8 mouse cellular contexts compared by ENCODE assay signal in the genomic region with DNA sequence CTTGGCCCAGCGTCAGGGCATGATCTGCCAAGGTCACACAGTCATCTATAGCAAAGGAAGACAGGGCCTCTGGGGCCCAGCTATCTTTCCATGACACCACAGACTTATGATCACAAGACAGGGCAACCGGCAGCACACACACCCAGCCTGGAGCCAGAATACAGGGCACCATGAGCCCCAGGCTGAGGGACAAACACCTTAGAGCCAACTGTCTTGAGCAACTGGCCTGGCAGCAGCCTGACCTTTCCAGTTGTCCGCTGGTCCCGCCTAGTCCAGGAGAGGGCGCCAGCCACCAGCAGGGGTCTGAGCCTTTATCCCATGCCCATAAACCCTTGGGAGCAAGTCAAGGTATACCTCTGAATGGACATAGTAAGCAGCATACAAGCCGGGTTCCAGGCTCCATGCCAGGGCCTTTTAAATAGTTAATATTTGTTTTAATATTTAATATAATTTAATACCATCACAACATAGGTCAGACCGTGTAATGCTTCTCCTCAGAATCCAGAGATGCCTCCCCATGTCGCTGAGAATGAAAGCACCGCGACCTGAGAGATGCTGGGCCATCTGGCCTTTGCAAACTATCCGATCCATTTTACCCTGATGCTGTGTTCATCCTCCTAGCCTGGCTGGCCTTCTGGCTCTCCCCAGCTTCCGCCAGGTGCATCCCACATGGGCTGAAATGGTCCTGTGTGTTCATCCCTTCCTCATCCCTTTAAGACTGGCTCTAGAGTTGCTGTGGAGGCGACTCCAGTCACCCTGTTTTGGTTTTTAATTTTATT. TPM values are rescaled to one million over a fixed set of nuclear protein-coding genes. Genes with fewer than 3 reads are reported as not detected.
DNase-seq lines count a peak whose midpoint lies in the region; ATAC-seq and TF ChIP-seq lines count a peak whose summit lies in the region.

No protein-coding gene starts in this region.

- H3K9me3 ChIP-seq in intestine, embryonic 16.5 days (ENCODE audit: control insufficient read depth, low read length) = no peaks in the 10 kb centered on the region
- no peaks in the 10 kb centered on the region for H3K9me3 ChIP-seq in intestine, embryonic 15.5 days
- H3K9me3 ChIP-seq in CH12.LX (replicated peaks; ENCODE audit: low read length) = no peaks in the 10 kb centered on the region

- H3K27ac ChIP-seq in intestine, embryonic 16.5 days (ENCODE audit: low read length) = no peak overlapping the region
- no peak overlapping the region for H3K27ac ChIP-seq in intestine, embryonic 15.5 days
- H3K27ac ChIP-seq in CH12.LX (ENCODE audit: insufficient read depth, low read depth) = no peak overlapping the region
- peak overlapping the region; percentile 99 for H3K27ac ChIP-seq in gastrocnemius, adult 2 months

- peaks cover 8% of the 10 kb centered on the region; the same call in 1 of the 2 replicates for H3K27me3 ChIP-seq in intestine, embryonic 16.5 days (replicated peaks; ENCODE audit: control insufficient read depth, insufficient read depth, low read length)
- H3K27me3 ChIP-seq in intestine, embryonic 15.5 days (replicated peaks) = peaks cover 10% of the 10 kb centered on the region
- no peaks in the 10 kb centered on the region for H3K27me3 ChIP-seq in CH12.LX (replicated peaks)

- 0 out of 2 replicates have a peak, but pooled peaks have one; percentile 16 for TF ChIP-seq EP300 in CH12.LX (IDR thresholded peaks at IDR 0.05; ENCODE audit: low read length)

- in situ Hi-C loops in CH12.LX (cut with MboI; ENCODE audit: low pct_ligation_motif_present, low pct_unique_long_range_greater_than_20kb, low sequenced_read_pairs) = no loop called here

- no peak for TF ChIP-seq POLR2A in CH12.LX (IDR thresholded peaks at IDR 0.05; ENCODE audit: low read depth, low read length)

- no peak overlapping the region for H3K4me2 ChIP-seq in intestine, embryonic 16.5 days (ENCODE audit: low read depth, low read length)
- H3K4me2 ChIP-seq in intestine, embryonic 15.5 days (replicated peaks) = no peak overlapping the region
- H3K4me2 ChIP-seq in CH12.LX (ENCODE audit: insufficient read depth, low read depth, poor library complexity, severe bottlenecking) = no peak overlapping the region

- WGBS in intestine, embryonic 16.5 days = 60% methylated on average over 13 of the region's 13 CpGs
- 51% methylated on average over 13 of the region's 13 CpGs for WGBS in intestine, embryonic 15.5 days

- DNase-seq in CH12.LX (ENCODE audit: extremely low read depth) = peak; percentile 56
- peak; percentile 87 for DNase-seq in brain, adult 2 months (ENCODE audit: low read depth, low spot score)
- peak; percentile 95 for DNase-seq in gastrocnemius, adult 2 months
- DNase-seq in kidney, postnatal 25 days = peak; percentile 52 to 66
- peak; percentile 96 for DNase-seq in skeletal muscle tissue, adult 2 months (ENCODE audit: low read depth, low spot score)
- no peak for DNase-seq in Muller cell, postnatal 12 days (ENCODE audit: inconsistent ontology term)

- peak; percentile 59 for TF ChIP-seq RAD21 in CH12.LX (IDR thresholded peaks at IDR 0.05; ENCODE audit: low read depth, low read length)

- H3K4me3 ChIP-seq in intestine, embryonic 16.5 days (ENCODE audit: low read length) = no peak overlapping the region
- no peak overlapping the region for H3K4me3 ChIP-seq in intestine, embryonic 15.5 days (replicated peaks)
- H3K4me3 ChIP-seq in CH12.LX (replicated peaks in 1 of 3; ENCODE audit: low read depth in 2 of 3, low read length in 2 of 3, poor library complexity in 1 of 3) = no peak overlapping the region
- H3K4me3 ChIP-seq in gastrocnemius, adult 2 months = peak overlapping the region; percentile 78

- intact Hi-C loops in gastrocnemius, adult 2 months (cut with DNase I) = loop anchor here (1.0 to 5.0 kb wide), 2 partner anchors 27 to 36 kb away; no protein-coding TSS in a partner anchor

- ATAC-seq in intestine, embryonic 16.5 days = peak; percentile 32; the same call in 1 of the 2 replicates
- no peak for ATAC-seq in intestine, embryonic 15.5 days

- H3K36me3 ChIP-seq in intestine, embryonic 16.5 days (ENCODE audit: control insufficient read depth, insufficient read depth, low read length) = no peaks in the 10 kb centered on the region
- no peaks in the 10 kb centered on the region for H3K36me3 ChIP-seq in intestine, embryonic 15.5 days
- H3K36me3 ChIP-seq in CH12.LX (replicated peaks in 1 of 2; ENCODE audit: control insufficient read depth in 1 of 2, insufficient read depth in 1 of 2, low read length in 1 of 2) = peaks cover 0 to 7% of the 10 kb centered on the region in 2 experiments

- peak; percentile 26 to 71; a peak in 2 of 4 replicates for TF ChIP-seq CTCF in CH12.LX (conservative IDR thresholded peaks at IDR 0.05 in 1 of 2, IDR thresholded peaks at IDR 0.05 in 1 of 2; ENCODE audit: low read depth in 2 of 2, low read length in 2 of 2)
- peak; percentile 87 for TF ChIP-seq CTCF in gastrocnemius, adult 2 months (IDR thresholded peaks at IDR 0.05)

- peaks cover 17% of the 10 kb centered on the region for H3K4me1 ChIP-seq in intestine, embryonic 16.5 days (ENCODE audit: control insufficient read depth, insufficient read depth, low read length)
- peaks cover 25% of the 10 kb centered on the region for H3K4me1 ChIP-seq in intestine, embryonic 15.5 days (replicated peaks)
- H3K4me1 ChIP-seq in CH12.LX (ENCODE audit: control insufficient read depth in 1 of 2, insufficient read depth in 2 of 2) = peaks cover 4 to 30% of the 10 kb centered on the region in 2 experiments; a peak in 3 of 4 replicates

- dilution Hi-C loops in CH12.LX (cut with MboI; ENCODE audit: extremely low pct_ligation_motif_present, extremely low pct_unique_long_range_greater_than_20kb, low sequenced_read_pairs) = no loop called here

- H3K9ac ChIP-seq in intestine, embryonic 16.5 days (ENCODE audit: low read depth, low read length) = no peak overlapping the region
- H3K9ac ChIP-seq in intestine, embryonic 15.5 days = no peak overlapping the region
- H3K9ac ChIP-seq in CH12.LX (ENCODE audit: insufficient read depth, low read depth) = no peak overlapping the region

- H3K79me2 ChIP-seq in CH12.LX (replicated peaks; ENCODE audit: control insufficient read depth, extremely low read depth, insufficient read depth, poor library complexity, severe bottlenecking) = no peaks in the 10 kb centered on the region

TF ChIP-seq in CH12.LX, 34 proteins besides CTCF, POLR2A, EP300 and RAD21:
- TF ChIP-seq IRF4 (IDR thresholded peaks at IDR 0.05; ENCODE audit: low read depth, low read length) (0 out of 2 replicates have a peak, but pooled peaks have one; percentile 41), ETS1 (conservative IDR thresholded peaks at IDR 0.05; ENCODE audit: low read depth, low read length) (0 out of 2 replicates have a peak, but pooled peaks have one; percentile 18), USF2 (conservative IDR thresholded peaks at IDR 0.05; ENCODE audit: low read depth, low read length) (no peak), SMC3 (IDR thresholded peaks at IDR 0.05; ENCODE audit: low read depth, low read length) (peak; percentile 65), CHD2 (IDR thresholded peaks at IDR 0.05; ENCODE audit: low read length) (no peak), TCF12 (IDR thresholded peaks at IDR 0.05; ENCODE audit: low read depth, low read length) (no peak), ZC3H11A (IDR thresholded peaks at IDR 0.05; ENCODE audit: low read depth, low read length) (no peak), KAT2A (IDR thresholded peaks at IDR 0.05; ENCODE audit: insufficient replicate concordance, low read length) (no peak)
TF ChIP-seq in CH12.LX: peak in this region for 3.

RNA-seq across cellular contexts. Expression of gene Speg, which starts 3.6 kb away (rescaled TPM):
- polyA plus RNA-seq in intestine, embryonic 16.5 days (2015; fragmentation: Nextera tagmentation; extraction: Ambion mirVana) = 33.5 and 35.2 TPM in 2 replicates
- 35.6 and 39.3 TPM in 2 replicates for polyA plus RNA-seq in intestine, embryonic 15.5 days (2015; fragmentation: Nextera tagmentation; extraction: Ambion mirVana)
- 14.2 and 18.8 TPM in 2 replicates for total RNA-seq in CH12.LX (2012; rRNA removed)
- 13.0 and 13.1 TPM in 2 replicates for total RNA-seq in CH12.LX (2014; rRNA removed)
- 30.7 and 31.7 TPM in 2 replicates for polyA plus RNA-seq in CH12.LX (2012; ENCODE audit: insufficient read length, low read depth)
- total RNA-seq in gastrocnemius, adult 2 months (2021) = 100 to 1,000 TPM; 268 to 311 TPM

RNA-seq across cellular contexts. Expression of gene Des, which starts 11.4 kb away (rescaled TPM):
- 149 and 159 TPM in 2 replicates for polyA plus RNA-seq in intestine, embryonic 16.5 days (2015; fragmentation: Nextera tagmentation; extraction: Ambion mirVana)
- 105 and 111 TPM in 2 replicates for polyA plus RNA-seq in intestine, embryonic 15.5 days (2015; fragmentation: Nextera tagmentation; extraction: Ambion mirVana)
- 9.1 and 9.3 TPM in 2 replicates for total RNA-seq in CH12.LX (2012; rRNA removed)
- total RNA-seq in CH12.LX (2014; rRNA removed) = 10.0 and 11.7 TPM in 2 replicates
- polyA plus RNA-seq in CH12.LX (2012; ENCODE audit: insufficient read length, low read depth) = 18.9 and 20.9 TPM in 2 replicates
- total RNA-seq in gastrocnemius, adult 2 months (2021) = 1,000 to 10,000 TPM; 2,035 to 2,198 TPM

RNA-seq across cellular contexts. Expression of gene Dnpep, which starts 53.7 kb away (rescaled TPM):
- 159 and 160 TPM in 2 replicates for polyA plus RNA-seq in intestine, embryonic 16.5 days (2015; fragmentation: Nextera tagmentation; extraction: Ambion mirVana)
- 131 and 145 TPM in 2 replicates for polyA plus RNA-seq in intestine, embryonic 15.5 days (2015; fragmentation: Nextera tagmentation; extraction: Ambion mirVana)
- total RNA-seq in CH12.LX (2012; rRNA removed) (67.3 and 73.8 TPM in 2 replicates), CH12.LX (2014; rRNA removed) (48.4 and 50.4 TPM in 2 replicates)
- 35.0 and 39.8 TPM in 2 replicates for polyA plus RNA-seq in CH12.LX (2012; ENCODE audit: insufficient read length, low read depth)
- total RNA-seq in gastrocnemius, adult 2 months (2021) = 10 to 100 TPM; 40.9 to 49.6 TPM
